Mouse (Mus musculus): ENCODE data around the gene 2010003K11Rik.

Gene 2010003K11Rik

GRCm38 (mm10) chr19:4498062-4498933, at the start of gene 2010003K11Rik:
Gene 2010003K11Rik, minus strand, starts transcription at chr19:4498583.
- DNase-seq = no peak

- no peak for DNase-seq
These were observed 49.4 kb upstream of the 2010003K11Rik start for GRCm38 (mm10) chr19:4547801-4548200.

- no peak for DNase-seq
These were observed 47.5 kb upstream of the 2010003K11Rik start for GRCm38 (mm10) chr19:4545841-4546240.

- no peak for DNase-seq
These were observed 46.7 kb upstream of the 2010003K11Rik start for GRCm38 (mm10) chr19:4545091-4545490.

DNA sequence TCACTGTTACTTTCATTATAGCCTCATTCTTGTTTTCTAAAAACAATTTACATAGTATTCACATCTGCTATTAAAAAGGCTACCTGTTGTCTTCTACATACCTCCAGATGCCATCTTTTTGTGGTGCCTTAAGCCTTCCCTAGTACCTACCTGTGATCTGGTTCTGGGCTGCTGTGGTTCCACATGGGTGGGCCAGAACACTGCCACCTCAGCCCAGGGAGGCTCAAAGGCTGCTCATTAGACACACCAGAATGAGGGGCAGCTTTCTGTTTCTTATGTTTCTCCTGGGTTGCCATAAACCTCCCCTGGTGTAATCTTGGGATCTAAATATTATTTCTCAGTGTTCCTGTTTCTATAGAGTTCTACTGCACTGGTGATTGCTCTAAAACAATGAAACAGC, 43.7 kb upstream of the 2010003K11Rik start:
- DNase-seq = no peak

DNA sequence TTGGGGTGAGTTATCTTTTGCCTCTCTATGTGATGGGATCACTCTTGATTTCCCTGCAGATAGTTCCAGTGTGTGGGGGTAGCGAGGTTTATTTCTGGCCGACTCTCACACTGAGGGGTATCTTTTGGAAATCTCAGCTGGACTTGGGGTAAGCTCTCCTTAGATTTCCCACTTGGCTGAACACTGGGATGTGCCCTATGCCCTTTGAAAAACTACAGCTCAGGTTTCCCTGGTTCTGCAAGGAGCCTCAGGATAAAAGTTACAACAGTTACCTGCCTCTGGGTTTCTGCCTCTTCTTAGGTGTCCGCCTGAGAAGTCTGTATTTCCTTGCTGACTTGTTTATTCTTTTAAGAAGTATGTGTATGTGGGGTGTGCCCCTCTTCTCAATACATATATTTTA, 42.6 kb upstream of the 2010003K11Rik start:
- DNase-seq = no peak

DNA sequence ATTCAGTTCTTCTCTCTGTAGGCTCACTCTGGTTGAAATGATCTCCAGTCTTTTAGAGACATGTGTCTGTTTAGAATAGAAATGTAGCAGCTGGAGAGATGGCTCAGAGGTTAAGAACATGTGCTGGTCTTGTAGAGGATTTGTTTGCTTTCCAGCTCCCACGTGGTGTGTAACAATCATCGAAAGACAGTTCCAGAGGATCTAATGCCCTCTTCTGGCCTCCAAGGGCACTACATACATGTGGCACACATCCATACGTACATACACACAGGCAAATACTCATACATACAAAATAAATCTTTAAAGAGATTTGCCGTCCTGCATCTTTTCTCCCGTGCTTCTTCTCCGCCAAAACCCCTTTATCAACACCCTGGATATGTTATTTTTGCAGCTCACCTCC, 41.9 kb upstream of the 2010003K11Rik start:
- no peak for DNase-seq

DNA sequence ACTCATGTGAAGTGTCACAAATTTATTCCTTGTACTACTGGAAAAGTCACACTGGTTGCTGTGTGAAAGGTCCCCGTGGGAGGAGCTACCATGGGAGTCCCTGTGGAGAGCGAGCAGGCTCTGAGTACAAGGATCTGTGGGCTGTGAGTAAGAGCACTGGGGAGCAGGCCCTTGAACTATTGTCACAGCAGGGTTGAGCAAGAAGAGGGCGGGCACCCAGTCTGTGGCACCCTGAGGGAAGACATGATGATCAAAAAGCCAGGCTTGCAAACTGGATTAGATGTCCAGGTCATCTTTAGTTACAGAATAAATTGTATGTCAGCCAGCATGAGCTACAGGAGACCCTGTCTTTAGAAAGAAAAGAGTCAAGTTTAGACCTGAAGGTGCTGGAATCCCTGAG, 38.2 kb upstream of the 2010003K11Rik start:
- no peak for DNase-seq

- DNase-seq = no peak
These were observed 37.5 kb upstream of the 2010003K11Rik start for GRCm38 (mm10) chr19:4535922-4536321.

GRCm38 (mm10) chr19:4534646-4535045, 36.3 kb upstream of the 2010003K11Rik start:
- no peak for DNase-seq

DNA sequence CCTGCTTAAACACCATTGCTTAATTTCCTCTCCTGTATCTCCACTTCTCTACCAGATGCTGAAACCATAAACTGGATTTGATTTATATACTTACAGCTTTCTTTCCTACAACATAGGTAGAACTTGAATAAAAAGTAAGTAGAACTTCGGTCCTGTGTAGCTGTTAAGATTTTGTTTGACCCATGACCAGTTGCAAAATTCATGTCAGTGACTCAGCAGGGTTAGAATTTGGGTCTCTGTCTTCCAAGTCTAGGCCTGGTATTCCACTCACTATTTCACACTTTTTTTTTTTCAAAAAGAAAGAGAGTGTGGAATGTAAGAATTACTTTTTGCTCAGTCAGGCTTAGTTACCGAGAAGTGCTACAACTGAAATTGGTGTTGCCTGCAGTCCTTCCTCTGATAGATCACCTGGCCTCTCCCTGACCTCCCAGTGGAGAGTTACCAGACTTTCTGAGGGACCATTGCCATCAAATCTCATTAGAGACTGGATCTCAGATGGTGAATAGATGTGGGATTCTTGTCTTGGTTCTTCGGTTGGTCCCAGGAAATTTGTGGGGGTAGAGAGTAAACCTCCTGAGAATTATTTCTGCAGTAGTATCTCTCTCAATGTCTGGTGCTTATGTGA, 23.2 kb upstream of the 2010003K11Rik start:
- DNase-seq = no peak

DNA sequence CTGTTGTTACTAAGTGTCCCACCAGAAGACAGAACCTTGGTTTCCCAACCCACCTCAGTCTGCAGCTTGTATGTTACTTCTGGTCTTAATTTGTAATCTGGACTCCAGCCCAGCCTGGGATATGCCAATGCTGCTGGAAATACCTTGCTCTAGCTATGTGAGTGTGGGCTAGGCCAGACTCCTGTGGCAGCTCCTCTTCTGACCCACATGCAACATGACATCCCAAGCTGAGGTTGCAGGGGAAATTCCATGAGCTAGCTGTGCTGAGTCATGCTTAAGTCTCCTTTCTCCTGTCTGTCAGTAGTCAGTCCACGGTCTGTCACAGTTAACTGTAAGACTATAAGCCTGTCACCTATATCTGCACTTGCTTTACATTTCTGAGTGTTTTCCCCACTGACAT, 19.1 kb upstream of the 2010003K11Rik start:
- DNase-seq = no peak

DNA sequence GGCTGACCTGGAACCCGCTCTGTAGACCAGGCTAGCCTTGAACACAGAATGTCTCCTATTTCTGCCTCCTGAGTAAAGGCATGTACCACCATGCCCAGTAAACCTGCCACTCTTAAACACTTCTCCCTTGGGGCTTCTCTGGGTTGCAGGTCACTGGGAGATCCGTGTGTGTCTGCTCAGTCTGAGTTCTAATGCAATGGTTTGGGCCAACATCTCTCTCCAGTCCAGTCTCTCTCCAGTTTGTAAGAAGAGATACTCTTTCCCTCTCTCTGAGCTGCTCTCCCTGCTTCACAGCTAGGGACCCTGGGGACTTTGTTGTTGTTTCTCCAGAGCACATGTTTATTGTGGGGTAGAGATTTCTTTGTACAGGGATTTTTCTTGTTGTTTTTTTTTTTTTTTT, 17.9 kb upstream of the 2010003K11Rik start:
- DNase-seq = no peak

DNA sequence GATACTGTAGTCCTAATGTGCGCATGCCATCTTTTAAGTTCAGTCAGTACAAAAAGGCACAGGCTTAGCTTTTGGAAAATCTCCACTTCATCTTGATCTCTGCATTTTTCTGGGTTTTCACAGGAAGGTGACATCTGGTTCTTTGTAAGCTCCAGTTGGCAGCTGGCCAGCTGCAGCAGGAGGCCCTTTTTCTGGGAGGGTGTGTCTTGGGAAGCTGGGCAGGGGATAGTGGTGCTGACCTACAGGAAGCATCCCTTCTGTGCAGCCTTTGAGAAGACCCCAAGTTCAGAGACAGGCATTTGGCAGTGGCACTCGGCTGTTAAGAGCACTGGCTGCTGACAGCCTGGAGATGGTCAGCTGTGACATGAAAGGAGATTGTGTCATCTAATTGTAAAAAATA, 17.4 kb upstream of the 2010003K11Rik start:
- no peak for DNase-seq

DNA sequence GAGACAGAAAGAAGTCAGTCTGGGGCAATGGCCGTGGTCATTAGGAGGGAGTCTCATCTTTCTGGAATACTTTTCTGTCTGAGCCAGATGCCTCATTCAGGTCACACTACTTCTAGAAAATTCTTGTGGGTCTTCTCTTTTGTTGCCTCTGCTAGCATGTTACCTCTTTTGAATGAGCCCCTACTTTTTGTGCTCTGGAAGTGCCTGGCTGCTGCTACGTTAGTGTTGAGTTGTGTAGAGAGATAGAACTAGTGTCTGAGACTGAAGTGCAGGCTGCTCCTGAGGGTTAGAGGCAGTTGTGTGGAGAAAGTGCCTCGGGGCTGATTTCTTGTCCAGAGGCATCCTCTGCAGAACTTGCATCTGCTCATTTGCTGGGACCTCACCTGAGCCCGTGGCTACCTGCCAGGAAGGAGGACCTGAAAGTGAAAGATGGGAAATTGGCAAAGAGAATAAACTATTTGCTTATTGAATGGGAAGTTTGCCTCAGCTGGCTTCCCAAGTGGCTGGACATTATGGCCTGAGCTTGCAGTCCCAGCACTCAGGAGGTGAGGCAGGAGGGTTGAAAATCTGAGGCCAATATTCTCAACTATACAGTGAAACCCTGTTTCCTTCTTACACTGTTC, 15.0 kb upstream of the 2010003K11Rik start:
- DNase-seq = no peak

GRCm38 (mm10) chr19:4511116-4511841, 12.9 kb upstream of the 2010003K11Rik start:
- no peak for DNase-seq

GRCm38 (mm10) chr19:4509986-4510963, 11.9 kb upstream of the 2010003K11Rik start, which contains the start of gene Pcx:
Gene Pcx, plus strand, starts transcription at chr19:4510472.
- peak; percentile 99 for DNase-seq

- no peak for DNase-seq
These were observed 9.4 kb upstream of the 2010003K11Rik start for GRCm38 (mm10) chr19:4507746-4508145.

- no peak for DNase-seq
These were observed 6.4 kb upstream of the 2010003K11Rik start for GRCm38 (mm10) chr19:4504830-4505229.

GRCm38 (mm10) chr19:4502701-4503100, 4.3 kb upstream of the 2010003K11Rik start:
- no peak for DNase-seq

- peak; percentile 80 for DNase-seq
These were observed 965 bp downstream of the 2010003K11Rik start for GRCm38 (mm10) chr19:4497263-4497973.
